Mouse (Mus musculus) midbrain, embryonic 14.5 days (tissue): ENCODE results near the gene 2410015M20Rik. TPM values are rescaled to one million over a fixed set of nuclear protein-coding genes. Genes with fewer than 3 reads are reported as not detected.
"Not testable (repeated sequence)": the region's sequence is repeated elsewhere in the genome, so short reads cannot be mapped to it uniquely, and the experiment has no call there.

Source experiments
- ATAC-seq: fragments of 200-750 bp; cut with Nextera tagmentation; 2 replicates; pipeline ENCODE4 v1.8.0; 2017; ENCODE audit warnings: moderate number of reproducible peaks, moderate library complexity; ENCODE audit not compliant: low FRiP score, low TSS enrichment
- DNase-seq: peaks from one replicate; pipeline ENCODE4 v3.0.0-alpha.2; 2015
- H3K27ac ChIP-seq: fragments of 300-500 bp; sonication (generic); replicated peaks from 2 replicates; pipeline ENCODE4 v1.5.1; 2014; ENCODE audit warnings: mild to moderate bottlenecking, low read depth, low read length, moderate library complexity
- H3K27me3 ChIP-seq: fragments of 300-500 bp; sonication (generic); 2 replicates; pipeline ENCODE4 v1.6.1; 2014; ENCODE audit warnings: low read length, control low read depth, mixed read lengths; ENCODE audit not compliant: control insufficient read depth, insufficient read depth
- H3K36me3 ChIP-seq: fragments of 300-500 bp; sonication (generic); 2 replicates; pipeline ENCODE4 v1.6.1; 2014; ENCODE audit warnings: low read length, control low read depth; ENCODE audit not compliant: control insufficient read depth, insufficient read depth
- H3K4me1 ChIP-seq: fragments of 300-500 bp; sonication (generic); 2 replicates; pipeline ENCODE4 v1.6.1; 2014; ENCODE audit warnings: mild to moderate bottlenecking, antibody characterized with exemption, low read length, control low read depth; ENCODE audit not compliant: control insufficient read depth, insufficient read depth
- H3K4me2 ChIP-seq: fragments of 300-500 bp; sonication (generic); 2 replicates; pipeline ENCODE4 v1.6.1; 2014; ENCODE audit warnings: mild to moderate bottlenecking, low read length, moderate library complexity
- H3K4me3 ChIP-seq: fragments of 300-500 bp; sonication (generic); replicated peaks from 2 replicates; pipeline ENCODE4 v1.5.1; 2014; ENCODE audit warnings: low read depth, low read length
- H3K9ac ChIP-seq: fragments of 300-500 bp; sonication (generic); replicated peaks from 2 replicates; pipeline ENCODE4 v1.6.1; 2014; ENCODE audit warnings: mild to moderate bottlenecking, low read length, moderate library complexity
- H3K9me3 ChIP-seq: fragments of 300-500 bp; sonication (generic); 2 replicates; pipeline ENCODE4 v1.6.1; 2016; ENCODE audit warnings: low read length, control low read depth, mixed read lengths; ENCODE audit not compliant: control insufficient read depth
- WGBS: fragments of 180-500 bp; shearing (Covaris S2); extraction: QIAGEN DNeasy Blood & Tissue Kit; methylation state at CpG from one replicate; pipeline ENCODE4 v1.1.7; 2014; 5-methylcytosine and 5-hydroxymethylcytosine counted together
- polyA plus RNA-seq: library from polyadenylated mRNA; unstranded; fragments of >200 nt; fragmentation: Nextera tagmentation; extraction: Ambion mirVana; gene quantifications from 2 replicates; pipeline ENCODE4 v1.2.1, GENCODE M21; 2014

The 2410015M20Rik gene
- polyA plus RNA-seq, 1 experiment from 2014 or later: 195 TPM

GRCm38 (mm10) chr17:56629800-56630781 lies 20.5 kb upstream of the 2410015M20Rik start:
- WGBS: 90% methylated on average over 27 of the region's 27 CpGs
- H3K4me1 ChIP-seq: peaks cover 17% of the 10 kb centered on the region
- not testable (repeated sequence) for H3K36me3 ChIP-seq, H3K9me3 ChIP-seq, H3K27ac ChIP-seq, H3K27me3 ChIP-seq, H3K9ac ChIP-seq, DNase-seq, H3K4me2 ChIP-seq, ATAC-seq, H3K4me3 ChIP-seq

- ATAC-seq: peak; percentile 40
- DNase-seq: peak; percentile 78
- Histone ChIP-seq H3K9ac (peak within 1 kb of the TSS; percentile 44; the same call in 1 of the 2 replicates), H3K27me3 (no peaks in the 10 kb centered on the region), H3K4me2 (peak within 1 kb of the TSS; percentile 91), H3K4me3 (peak within 1 kb of the TSS; percentile 93), H3K27ac (peak within 1 kb of the TSS; percentile 78), H3K9me3 (no peaks in the 10 kb centered on the region), H3K36me3 (peaks cover 7% of the 10 kb centered on the region; the same call in 1 of the 2 replicates), H3K4me1 (peaks cover 20% of the 10 kb centered on the region)
- WGBS: 10% methylated on average over 26 of the region's 26 CpGs
Observed at GRCm38 (mm10) chr17:56627530-56628277, 18.1 kb upstream of the 2410015M20Rik start, which contains the start of gene Catsperd. TSS of gene Catsperd (plus strand) at chr17:56628143.

GRCm38 (mm10) chr17:56626754-56627470 lies 17.3 kb upstream of the 2410015M20Rik start, which contains the start of gene Lonp1:
TSS of gene Lonp1 (minus strand) at chr17:56626887.
- Histone ChIP-seq H3K4me2 (peak within 1 kb of the TSS; percentile 91), H3K9ac (peak within 1 kb of the TSS; percentile 77), H3K27ac (peak within 1 kb of the TSS; percentile 78), H3K4me3 (peak within 1 kb of the TSS; percentile 93), H3K4me1 (peaks cover 20% of the 10 kb centered on the region), H3K27me3 (no peaks in the 10 kb centered on the region), H3K36me3 (peaks cover 14% of the 10 kb centered on the region), H3K9me3 (no peaks in the 10 kb centered on the region)
- WGBS: under 1% methylated on average over 51 of the region's 51 CpGs
- peak; percentile 94 for ATAC-seq
- DNase-seq: peak; percentile 100

- DNase-seq: no peak
- H3K4me1 ChIP-seq: peaks cover 20% of the 10 kb centered on the region
- H3K27me3 ChIP-seq: no peaks in the 10 kb centered on the region
- 1% methylated on average over 32 of the region's 32 CpGs for WGBS
- H3K9me3 ChIP-seq: no peaks in the 10 kb centered on the region
- peak overlapping the region; percentile 77 for H3K9ac ChIP-seq
- H3K27ac ChIP-seq: peak overlapping the region; percentile 78
- H3K4me2 ChIP-seq: peak overlapping the region; percentile 91
- H3K4me3 ChIP-seq: peak overlapping the region; percentile 93
- no peak; the same call in 1 of the 2 replicates for ATAC-seq
- H3K36me3 ChIP-seq: peaks cover 20% of the 10 kb centered on the region
Observed at GRCm38 (mm10) chr17:56626260-56626659, 16.7 kb upstream of the 2410015M20Rik start.

- no peaks in the 10 kb centered on the region for H3K27me3 ChIP-seq
- no peak overlapping the region for H3K27ac ChIP-seq
- peak overlapping the region; percentile 91 for H3K4me2 ChIP-seq
- H3K4me1 ChIP-seq: peaks cover 20% of the 10 kb centered on the region
- DNase-seq (no peak), ATAC-seq (no peak)
- 82% methylated on average over 3 of the region's 3 CpGs for WGBS
- H3K9ac ChIP-seq: no peak overlapping the region
- no peaks in the 10 kb centered on the region for H3K9me3 ChIP-seq
- peaks cover 25% of the 10 kb centered on the region for H3K36me3 ChIP-seq
- peak overlapping the region; percentile 93; the same call in 1 of the 2 replicates for H3K4me3 ChIP-seq
Observed at GRCm38 (mm10) chr17:56625495-56625894, 15.9 kb upstream of the 2410015M20Rik start.

- Histone ChIP-seq H3K4me3 (no peak overlapping the region), H3K9ac (no peak overlapping the region), H3K4me1 (peaks cover 12% of the 10 kb centered on the region), H3K9me3 (no peaks in the 10 kb centered on the region), H3K27ac (no peak overlapping the region), H3K36me3 (peaks cover 83% of the 10 kb centered on the region), H3K4me2 (no peak overlapping the region), H3K27me3 (no peaks in the 10 kb centered on the region)
- DNase-seq: no peak
- WGBS: 94% methylated on average over 8 of the region's 8 CpGs
- no peak for ATAC-seq
Observed at GRCm38 (mm10) chr17:56617628-56618027, 8.1 kb upstream of the 2410015M20Rik start.

- DNase-seq (no peak), ATAC-seq (no peak)
- H3K4me2 ChIP-seq: no peak overlapping the region
- H3K27me3 ChIP-seq: no peaks in the 10 kb centered on the region
- WGBS: 89% methylated on average over 3 of the region's 3 CpGs
- H3K9ac ChIP-seq: no peak overlapping the region
- no peaks in the 10 kb centered on the region for H3K9me3 ChIP-seq
- no peak overlapping the region for H3K4me3 ChIP-seq
- peaks cover 74% of the 10 kb centered on the region for H3K36me3 ChIP-seq
- peaks cover 12% of the 10 kb centered on the region for H3K4me1 ChIP-seq
- no peak overlapping the region for H3K27ac ChIP-seq
Observed at GRCm38 (mm10) chr17:56616725-56617124, 7.2 kb upstream of the 2410015M20Rik start.

- H3K4me3 ChIP-seq: no peak overlapping the region
- H3K27me3 ChIP-seq: no peaks in the 10 kb centered on the region
- DNase-seq (no peak), ATAC-seq (no peak)
- H3K9me3 ChIP-seq: no peaks in the 10 kb centered on the region
- WGBS: 91% methylated on average over 4 of the region's 4 CpGs
- H3K27ac ChIP-seq: no peak overlapping the region
- H3K9ac ChIP-seq: no peak overlapping the region
- peaks cover 68% of the 10 kb centered on the region for H3K36me3 ChIP-seq
- no peak overlapping the region for H3K4me2 ChIP-seq
- H3K4me1 ChIP-seq: peaks cover 12% of the 10 kb centered on the region
Observed at GRCm38 (mm10) chr17:56615792-56616191, 6.2 kb upstream of the 2410015M20Rik start.
